Mouse (Mus musculus) CH12.LX (cell line): Measurements from ENCODE around the gene Mical3. TPM values are rescaled to one million over a fixed set of nuclear protein-coding genes. Genes with fewer than 3 reads are reported as not detected.

Source experiments
- DNase-seq: peaks from one replicate; pipeline ENCODE4 v3.0.0-alpha.2; 2013; ENCODE audit errors: extremely low read depth
- H3K27ac ChIP-seq: 2 replicates; pipeline ENCODE4 v1.5.1; 2012; ENCODE audit warnings: low read depth, mild to moderate bottlenecking, control low read depth, moderate library complexity; ENCODE audit not compliant: insufficient read depth
- H3K27me3 ChIP-seq: replicated peaks from 2 replicates; pipeline ENCODE3; 2012; ENCODE audit warnings: inconsistent platforms
- H3K36me3 ChIP-seq, 2 experiments: replicated peaks in 1 of 2; 2 replicates each; pipeline versions ENCODE3 to v1.6.1; 2012; ENCODE audit warnings: inconsistent platforms in 1 of 2, low read length in 1 of 2, mild to moderate bottlenecking in 1 of 2, mixed read lengths in 1 of 2, moderate library complexity in 1 of 2; ENCODE audit not compliant: control insufficient read depth in 1 of 2, insufficient read depth in 1 of 2
- H3K4me1 ChIP-seq, 2 experiments: 2 replicates each; pipeline ENCODE4 v1.6.1; 2012; ENCODE audit warnings: inconsistent platforms in 1 of 2, moderate library complexity in 1 of 2; ENCODE audit not compliant: insufficient read depth in 2 of 2, control insufficient read depth in 1 of 2
- H3K4me2 ChIP-seq: 2 replicates; pipeline ENCODE4 v1.6.1; 2012; ENCODE audit warnings: low read depth, mild to moderate bottlenecking, control low read depth; ENCODE audit not compliant: poor library complexity, insufficient read depth, severe bottlenecking
- H3K4me3 ChIP-seq, 3 experiments: fragments of 150-350 bp in 1 of 3; sonication (generic) in 1 of 3; replicated peaks in 1 of 3; 2 replicates each; pipeline versions ENCODE3 to v1.5.1; 2011 to 2012; ENCODE audit warnings: low read depth in 2 of 3, low read length in 2 of 3, mild to moderate bottlenecking in 2 of 3, moderate library complexity in 2 of 3, control low read depth in 1 of 3, improper control_type of control experiment in 1 of 3, inconsistent platforms in 1 of 3, mixed read lengths in 1 of 3; ENCODE audit not compliant: poor library complexity in 1 of 3
- H3K79me2 ChIP-seq: replicated peaks from 2 replicates; pipeline ENCODE4 v1.6.1; 2012; ENCODE audit warnings: mild to moderate bottlenecking, moderate library complexity; ENCODE audit not compliant: control insufficient read depth, poor library complexity, insufficient read depth, severe bottlenecking; ENCODE audit errors: extremely low read depth
- H3K9ac ChIP-seq: 2 replicates; pipeline ENCODE4 v1.6.1; 2012; ENCODE audit warnings: low read depth, mild to moderate bottlenecking, control low read depth, moderate library complexity; ENCODE audit not compliant: insufficient read depth
- H3K9me3 ChIP-seq: replicated peaks from 2 replicates; pipeline ENCODE3; 2012; ENCODE audit warnings: low read length, inconsistent platforms, mixed read lengths
- CHD2 ChIP-seq: IDR thresholded peaks from 2 replicates; pipeline ENCODE4 v1.6.1; 2011; ENCODE audit warnings: low read length, improper control_type of control experiment
- CTCF ChIP-seq, 2 experiments: IDR thresholded peaks in 1 of 2; conservative IDR thresholded peaks in 1 of 2; 2 replicates each; pipeline ENCODE4 v1.5.1; 2011 to 2012; ENCODE audit warnings: low read depth in 2 of 2, low read length in 2 of 2, improper control_type of control experiment in 1 of 2, inconsistent platforms in 1 of 2, mild to moderate bottlenecking in 1 of 2, moderate library complexity in 1 of 2
- EP300 ChIP-seq: IDR thresholded peaks from 2 replicates; pipeline ENCODE4 v1.6.1; 2011; ENCODE audit warnings: low read length, improper control_type of control experiment
- GABPA ChIP-seq: IDR thresholded peaks from 2 replicates; pipeline ENCODE4 v1.6.1; 2012; ENCODE audit warnings: low read depth, low read length, improper control_type of control experiment, inconsistent platforms; ENCODE audit not compliant: insufficient replicate concordance
- JUND ChIP-seq: conservative IDR thresholded peaks from 2 replicates; pipeline ENCODE4 v1.6.1; 2011; ENCODE audit warnings: low read depth, low read length, improper control_type of control experiment
- MAX ChIP-seq: IDR thresholded peaks from 2 replicates; pipeline ENCODE4 v1.6.1; 2011; ENCODE audit warnings: low read length, improper control_type of control experiment
- MYC ChIP-seq: IDR thresholded peaks from 2 replicates; pipeline ENCODE4 v1.6.1; 2011; ENCODE audit warnings: low read depth, mild to moderate bottlenecking, improper control_type of control experiment, low read length
- NRF1 ChIP-seq: IDR thresholded peaks from 2 replicates; pipeline ENCODE4 v1.6.1; 2014; ENCODE audit warnings: low read depth, mild to moderate bottlenecking, inconsistent platforms, low read length, improper control_type of control experiment, moderate library complexity
- PAX5 ChIP-seq: IDR thresholded peaks from 2 replicates; pipeline ENCODE4 v1.6.1; 2012; ENCODE audit warnings: low read length, inconsistent platforms, mixed read lengths
- POLR2A ChIP-seq: IDR thresholded peaks from 2 replicates; pipeline ENCODE4 v1.6.1; 2011; ENCODE audit warnings: low read depth, mild to moderate bottlenecking, improper control_type of control experiment, low read length
- POLR2AphosphoS2 ChIP-seq: IDR thresholded peaks from 2 replicates; pipeline ENCODE4 v1.6.1; 2011; ENCODE audit warnings: low read depth, low read length, improper control_type of control experiment
- RAD21 ChIP-seq: IDR thresholded peaks from 2 replicates; pipeline ENCODE4 v1.6.1; 2011; ENCODE audit warnings: low read depth, mild to moderate bottlenecking, low read length, improper control_type of control experiment, moderate library complexity
- SMC3 ChIP-seq: IDR thresholded peaks from 2 replicates; pipeline ENCODE4 v1.6.1; 2011; ENCODE audit warnings: low read depth, low read length, improper control_type of control experiment
- UBTF ChIP-seq: IDR thresholded peaks from 2 replicates; pipeline ENCODE4 v1.6.1; 2012; ENCODE audit warnings: low read depth, mild to moderate bottlenecking, inconsistent platforms, low read length, improper control_type of control experiment, moderate library complexity
- USF1 ChIP-seq: IDR thresholded peaks from 2 replicates; pipeline ENCODE4 v1.6.1; 2014; ENCODE audit warnings: low read depth, mild to moderate bottlenecking, inconsistent platforms, low read length, improper control_type of control experiment
- USF2 ChIP-seq: conservative IDR thresholded peaks from 2 replicates; pipeline ENCODE4 v1.6.1; 2011; ENCODE audit warnings: low read depth, low read length, improper control_type of control experiment
- ZKSCAN1 ChIP-seq: IDR thresholded peaks from 2 replicates; pipeline ENCODE4 v1.6.1; 2012; ENCODE audit warnings: low read depth, inconsistent platforms, low read length, improper control_type of control experiment, borderline replicate concordance
- dilution Hi-C: fragments of 300-500 bp; cut with MboI; formaldehyde crosslinking; loops from 2 replicates; pipeline ENCODE4 v1.14.3; 2020; ENCODE audit warnings: low sequenced_read_pairs; ENCODE audit not compliant: extremely low pct_unique_long_range_greater_than_20kb, extremely low pct_ligation_motif_present
- in situ Hi-C: fragments of 300-500 bp; cut with MboI; formaldehyde crosslinking; loops from 3 replicates; pipeline ENCODE4 v1.14.3; 2019; ENCODE audit warnings: low sequenced_read_pairs, low pct_ligation_motif_present, low pct_unique_long_range_greater_than_20kb, mixed read lengths
- polyA plus RNA-seq: library from polyadenylated mRNA; unstranded; fragments of >175 nt; gene quantifications from 2 replicates; pipeline ENCODE4 v1.2.1, GENCODE M21; 2012; ENCODE audit warnings: low read depth; ENCODE audit not compliant: insufficient read length
- total RNA-seq, 2 experiments: library from RNA; depleted of rRNA; stranded (reverse); fragments of 300-350 nt in 1 of 2; fragments of >200 nt in 1 of 2; gene quantifications; 2 replicates each; pipeline ENCODE4 v1.2.3; 2012 to 2014

Mical3 gene
- total and polyA plus RNA-seq, 3 experiments: 10.2 to 56.3 (median 26.8) TPM

DNA sequence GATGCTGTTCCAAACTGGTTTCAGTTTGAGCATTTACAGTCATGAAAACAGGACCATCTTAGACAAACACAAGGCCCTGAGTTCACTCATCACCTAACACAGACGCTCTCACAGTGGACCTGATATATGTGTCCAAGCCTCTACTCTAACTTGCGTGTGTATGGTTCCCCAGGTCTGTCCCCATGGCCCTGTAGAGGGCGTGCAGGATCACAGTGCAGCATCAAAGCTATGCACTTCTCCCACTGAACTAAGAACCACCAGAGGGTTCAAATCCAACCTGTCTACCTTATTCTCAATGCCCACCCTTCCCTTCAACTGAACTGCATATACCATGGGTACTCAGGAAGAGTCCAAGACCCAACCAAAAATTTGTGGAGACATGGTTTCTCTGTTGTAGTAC, 91.1 kb downstream of the Mical3 start:
- Histone ChIP-seq H3K27me3 (no peaks in the 10 kb centered on the region), H3K36me3 (peaks cover 55 to 89% of the 10 kb centered on the region in 2 experiments), H3K9ac (no peak overlapping the region), H3K9me3 (no peaks in the 10 kb centered on the region), H3K27ac (no peak overlapping the region), H3K79me2 (no peaks in the 10 kb centered on the region), H3K4me3 (no peak overlapping the region), H3K4me2 (no peak overlapping the region), H3K4me1 (peaks cover 6 to 54% of the 10 kb centered on the region in 2 experiments; a peak in 3 of 4 replicates)
- no peak for TF ChIP-seq MAX
- peak in 1 of 2 experiments; percentile 55; a peak in 2 of 4 replicates for TF ChIP-seq CTCF (conservative IDR thresholded peaks at IDR 0.05 in 1 of 2, IDR thresholded peaks at IDR 0.05 in 1 of 2; ENCODE audit: low read depth in 2 of 2, low read length in 2 of 2)
- TF ChIP-seq RAD21: peak; percentile 49
- TF ChIP-seq SMC3: peak; percentile 54
- no peak for TF ChIP-seq MYC
- no peak for TF ChIP-seq POLR2A
- TF ChIP-seq EP300: no peak
- no peak for TF ChIP-seq POLR2AphosphoS2
- no peak for TF ChIP-seq JUND
- TF ChIP-seq CHD2: no peak
- no peak for DNase-seq
- dilution Hi-C loops: no loop called here
- in situ Hi-C loops: no loop called here

DNA sequence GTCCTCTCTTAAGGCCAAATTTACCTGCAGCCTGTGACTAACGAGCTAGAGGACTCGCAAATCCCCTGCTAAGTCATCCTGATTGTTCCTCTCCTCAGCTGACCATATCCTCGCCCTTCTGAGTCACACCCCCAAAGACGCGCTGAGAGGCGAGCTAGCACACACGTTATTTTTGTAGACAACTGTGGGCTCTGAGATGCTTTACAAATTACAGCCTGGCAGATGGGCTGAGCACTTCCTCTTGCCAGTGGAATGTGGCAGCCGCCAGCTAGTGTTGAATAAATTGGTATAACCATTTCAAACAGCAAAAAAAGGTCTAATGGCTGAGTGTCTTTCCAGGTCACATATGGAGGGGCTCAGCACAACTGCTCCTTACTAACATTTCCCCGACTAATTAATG, 91.5 kb downstream of the Mical3 start:
- no peak overlapping the region for H3K4me2 ChIP-seq
- peaks cover 55 to 93% of the 10 kb centered on the region in 2 experiments for H3K36me3 ChIP-seq
- DNase-seq: no peak
- dilution Hi-C loops: no loop called here
- H3K27ac ChIP-seq: no peak overlapping the region
- H3K4me1 ChIP-seq: peaks cover 6 to 50% of the 10 kb centered on the region in 2 experiments; a peak in 3 of 4 replicates
- TF ChIP-seq RAD21 (no peak), PAX5 (no peak), NRF1 (no peak), SMC3 (no peak), USF1 (no peak), ZKSCAN1 (no peak), USF2 (no peak), GABPA (no peak), POLR2A (no peak), POLR2AphosphoS2 (no peak), UBTF (no peak)
- TF ChIP-seq, all 38 proteins: peak for 0
- in situ Hi-C loops: no loop called here
- Histone ChIP-seq H3K9me3 (no peaks in the 10 kb centered on the region), H3K9ac (no peak overlapping the region), H3K4me3 (no peak overlapping the region), H3K79me2 (no peaks in the 10 kb centered on the region), H3K27me3 (no peaks in the 10 kb centered on the region)
